Mouse (Mus musculus): ENCODE results near the gene Tars2.
"Not testable (repeated sequence)": the region's sequence is repeated elsewhere in the genome, so short reads cannot be mapped to it uniquely, and the experiment has no call there.

DNA sequence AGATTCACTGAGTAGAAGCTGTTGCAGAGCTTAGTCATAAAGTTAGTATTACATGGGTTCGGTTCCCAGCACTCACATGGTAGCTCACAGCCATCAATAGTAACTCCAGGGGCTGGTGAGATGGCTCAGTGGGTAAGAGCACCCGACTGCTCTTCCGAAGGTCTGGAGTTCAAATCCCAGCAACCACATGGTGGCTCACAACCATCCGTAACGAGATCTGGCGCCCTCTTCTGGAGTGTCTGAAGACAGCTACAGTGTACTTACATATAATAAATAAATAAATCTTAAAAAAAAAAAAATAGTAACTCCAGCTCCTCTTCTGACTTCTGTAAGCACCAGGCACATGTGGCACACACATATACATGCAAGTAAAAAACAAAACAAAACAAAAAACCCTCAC is 47.6 kb upstream of the Tars2 start:
- not testable (repeated sequence) for TF ChIP-seq CTCF (IDR thresholded peaks at IDR 0.05; ENCODE audit: insufficient read depth, low read length); POLR2A (IDR thresholded peaks at IDR 0.05; ENCODE audit: borderline replicate concordance, extremely low read depth, low read depth, low read length)
